Mouse (Mus musculus) ES-Bruce4 (cell line): ENCODE data around the gene Bcr. TPM values are rescaled to one million over a fixed set of nuclear protein-coding genes. Genes with fewer than 3 reads are reported as not detected.

Source experiments
- H3K27ac ChIP-seq: 2 replicates; pipeline ENCODE4 v1.5.1; 2012; ENCODE audit warnings: low read length, inconsistent platforms; ENCODE audit not compliant: insufficient read depth
- H3K27me3 ChIP-seq: 2 replicates; pipeline ENCODE4 v1.6.1; 2012; ENCODE audit warnings: mild to moderate bottlenecking, low read length, inconsistent platforms; ENCODE audit not compliant: control insufficient read depth, poor library complexity, insufficient read depth, severe bottlenecking
- H3K36me3 ChIP-seq: 2 replicates; pipeline ENCODE4 v1.6.1; 2012; ENCODE audit warnings: inconsistent platforms, mild to moderate bottlenecking, low read length, moderate library complexity; ENCODE audit not compliant: control insufficient read depth, poor library complexity, insufficient read depth, severe bottlenecking
- H3K4me1 ChIP-seq: one replicate; pipeline ENCODE4 v1.8.1; 2011; ENCODE audit warnings: low read length; ENCODE audit not compliant: control insufficient read depth, insufficient read depth
- H3K4me3 ChIP-seq: 2 replicates; pipeline ENCODE4 v1.5.1; 2011; ENCODE audit warnings: low read depth, mild to moderate bottlenecking, low read length
- H3K9ac ChIP-seq: 2 replicates; pipeline ENCODE4 v1.6.1; 2012; ENCODE audit warnings: low read depth, mild to moderate bottlenecking, inconsistent platforms; ENCODE audit not compliant: poor library complexity, severe bottlenecking
- H3K9me3 ChIP-seq: replicated peaks from 2 replicates; pipeline ENCODE4 v1.6.1; 2012; ENCODE audit warnings: mild to moderate bottlenecking, low read length, inconsistent platforms; ENCODE audit not compliant: control insufficient read depth, poor library complexity, insufficient read depth, severe bottlenecking
- CTCF ChIP-seq: IDR thresholded peaks from one replicate; pipeline ENCODE4 v1.8.1; 2011; ENCODE audit warnings: low read depth, low read length
- EP300 ChIP-seq: IDR thresholded peaks from 2 replicates; pipeline ENCODE4 v1.6.1; 2011; ENCODE audit warnings: low read depth, low read length; ENCODE audit not compliant: insufficient read depth
- POLR2A ChIP-seq: IDR thresholded peaks from one replicate; pipeline ENCODE4 v1.8.1; 2011; ENCODE audit warnings: low read length; ENCODE audit not compliant: insufficient read depth
- polyA plus RNA-seq: library from polyadenylated mRNA; stranded (reverse); fragments of >200 nt; gene quantifications from 2 replicates; pipeline ENCODE4 v1.2.4, GENCODE M21; 2011; ENCODE audit warnings: low read depth; ENCODE audit not compliant: missing spikeins, insufficient read depth, insufficient read length

Bcr gene
- polyA plus RNA-seq, 1 experiment: 22.9 TPM

DNA sequence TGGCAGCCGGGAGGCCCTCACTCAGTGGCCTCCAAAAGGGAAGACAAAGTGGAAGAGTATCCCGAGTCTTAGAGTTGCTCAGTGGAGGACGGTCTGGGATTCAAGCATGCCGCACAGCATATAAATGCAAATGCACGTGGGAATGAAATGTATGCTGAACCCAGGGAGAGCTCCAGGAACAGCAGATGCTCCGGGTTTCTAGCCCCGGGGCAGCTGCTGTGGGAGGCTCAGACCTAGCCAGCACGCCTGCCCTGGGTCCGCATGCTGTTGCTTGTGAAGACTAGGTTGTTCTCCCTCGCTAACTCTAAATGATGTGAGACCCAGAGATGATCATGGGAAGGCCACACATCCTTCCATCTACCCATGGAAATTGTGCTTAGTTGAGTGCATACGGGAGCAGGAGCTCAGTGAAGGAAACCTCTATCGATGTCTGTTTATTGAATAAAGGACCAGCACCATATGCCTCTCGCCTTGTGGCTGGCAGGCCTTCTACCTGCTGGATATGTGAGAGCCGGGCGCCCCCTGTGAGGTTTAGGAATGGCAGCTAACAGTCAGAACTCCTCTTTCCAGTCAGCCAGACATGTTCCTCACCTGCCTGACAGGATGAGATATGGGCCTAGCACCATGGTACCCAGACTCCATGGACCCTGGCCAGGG lies 74.6 kb downstream of the Bcr start:
- Histone ChIP-seq H3K36me3 (no peaks in the 10 kb centered on the region), H3K27me3 (no peaks in the 10 kb centered on the region), H3K4me3 (no peak overlapping the region), H3K4me1 (no peaks in the 10 kb centered on the region), H3K9ac (no peak overlapping the region), H3K27ac (no peak overlapping the region), H3K9me3 (no peaks in the 10 kb centered on the region)
- TF ChIP-seq EP300 (no peak), CTCF (no peak), POLR2A (no peak)

- no peak overlapping the region for H3K27ac ChIP-seq
Observed at GRCm38 (mm10) chr10:75135518-75136162, 75.2 kb downstream of the Bcr start.

DNA sequence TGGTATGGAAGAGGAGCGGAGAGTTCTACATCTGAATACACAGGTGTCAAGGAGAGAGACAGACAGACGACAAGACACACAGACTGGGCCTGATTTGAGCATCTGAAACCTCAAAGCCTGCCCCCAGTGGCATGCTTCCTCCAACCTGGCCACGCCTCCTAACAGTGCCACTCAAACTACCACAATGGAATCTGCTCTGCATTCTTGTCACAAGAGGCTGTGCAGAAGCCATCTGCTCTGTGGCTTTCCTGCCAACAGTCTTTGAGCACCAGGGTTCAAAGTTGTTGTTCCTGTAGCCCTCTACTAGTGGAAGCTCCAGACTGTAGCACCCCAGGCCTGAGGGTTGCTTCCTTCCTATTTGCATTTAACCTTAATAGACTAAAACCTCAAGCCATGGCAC lies 76.8 kb downstream of the Bcr start:
- TF ChIP-seq CTCF (no peak), EP300 (no peak), POLR2A (no peak)
- H3K9me3 ChIP-seq: no peaks in the 10 kb centered on the region
- H3K27ac ChIP-seq: no peak overlapping the region
- no peaks in the 10 kb centered on the region for H3K36me3 ChIP-seq
- no peaks in the 10 kb centered on the region for H3K4me1 ChIP-seq
- H3K27me3 ChIP-seq: no peaks in the 10 kb centered on the region
- no peak overlapping the region for H3K9ac ChIP-seq
- H3K4me3 ChIP-seq: no peak overlapping the region

More at GRCm38 (mm10) chr10:75135518-75136162, 75.2 kb downstream of the Bcr start:
- H3K4me1 ChIP-seq: no peaks in the 10 kb centered on the region
- H3K4me3 ChIP-seq: no peak overlapping the region
- H3K9me3 ChIP-seq: no peaks in the 10 kb centered on the region
- H3K27me3 ChIP-seq: no peaks in the 10 kb centered on the region
- TF ChIP-seq EP300 (no peak), CTCF (no peak), POLR2A (no peak)
- H3K36me3 ChIP-seq: no peaks in the 10 kb centered on the region
- no peak overlapping the region for H3K9ac ChIP-seq

GRCm38 (mm10) chr10:75145221-75145620 lies 84.8 kb downstream of the Bcr start:
- Histone ChIP-seq H3K4me3 (no peak overlapping the region), H3K27ac (no peak overlapping the region), H3K36me3 (no peaks in the 10 kb centered on the region), H3K4me1 (no peaks in the 10 kb centered on the region), H3K9me3 (no peaks in the 10 kb centered on the region), H3K27me3 (no peaks in the 10 kb centered on the region), H3K9ac (no peak overlapping the region)
- TF ChIP-seq EP300: no peak

DNA sequence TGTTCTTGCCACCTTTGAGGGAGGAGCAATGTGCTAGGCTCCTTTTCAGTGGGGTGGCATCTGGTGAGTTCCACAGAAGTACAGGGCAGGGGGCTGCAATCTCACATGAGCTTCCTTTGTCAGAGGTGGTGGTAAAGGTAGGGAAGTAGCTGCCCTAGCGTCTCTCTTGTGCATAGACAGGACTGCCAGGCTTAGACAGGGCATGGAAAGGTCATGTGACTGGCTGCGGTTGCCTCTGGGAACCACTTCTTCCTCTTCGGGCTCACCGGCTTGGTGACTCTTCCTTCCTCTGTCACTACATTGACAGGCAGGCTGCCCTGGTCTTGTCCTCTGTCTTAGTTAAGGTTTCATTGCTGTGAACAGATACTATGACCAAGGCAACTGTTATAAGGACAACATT lies 85.6 kb downstream of the Bcr start:
- Histone ChIP-seq H3K4me1 (no peaks in the 10 kb centered on the region), H3K27ac (no peak overlapping the region), H3K27me3 (no peaks in the 10 kb centered on the region), H3K36me3 (no peaks in the 10 kb centered on the region), H3K9me3 (no peaks in the 10 kb centered on the region), H3K9ac (no peak overlapping the region), H3K4me3 (no peak overlapping the region)
- no peak for TF ChIP-seq EP300
- no peak for TF ChIP-seq POLR2A
- TF ChIP-seq CTCF: no peak

DNA sequence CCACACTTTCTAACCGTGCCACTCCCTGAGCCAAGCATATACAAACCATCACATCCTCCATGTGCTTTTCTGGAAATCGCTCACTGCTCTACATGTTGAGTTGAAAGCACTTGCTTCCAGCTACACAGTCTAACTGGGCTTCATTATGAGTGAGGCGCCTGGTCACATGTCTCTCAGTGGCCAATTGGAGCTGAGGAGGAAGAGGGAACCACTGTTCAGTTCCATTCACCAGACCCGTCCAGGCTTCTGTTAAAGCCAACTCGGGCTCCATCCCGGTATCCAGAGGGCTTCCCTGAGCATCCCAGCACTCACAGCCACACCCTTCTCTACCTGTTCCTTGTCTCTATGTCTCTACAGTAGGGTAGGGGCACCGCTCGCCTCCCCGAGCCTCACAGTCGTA lies 86.2 kb downstream of the Bcr start:
- Histone ChIP-seq H3K9me3 (no peaks in the 10 kb centered on the region), H3K4me3 (no peak overlapping the region), H3K27ac (no peak overlapping the region), H3K4me1 (no peaks in the 10 kb centered on the region), H3K9ac (no peak overlapping the region), H3K36me3 (no peaks in the 10 kb centered on the region), H3K27me3 (no peaks in the 10 kb centered on the region)
- no peak for TF ChIP-seq CTCF
- TF ChIP-seq POLR2A: no peak
- TF ChIP-seq EP300: no peak
